Mouse (Mus musculus): ENCODE data around the gene Slc35e3.
"Not testable (repeated sequence)": the region's sequence is repeated elsewhere in the genome, so short reads cannot be mapped to it uniquely, and the experiment has no call there.

Gene Slc35e3

GRCm38 (mm10) chr10:117732184-117732583, 14.0 kb downstream of the Slc35e3 start:
- DNase-seq, result no peak

- DNase-seq, result peak; percentile 80 to 81
Measured at GRCm38 (mm10) chr10:117731244-117732101, 14.7 kb downstream of the Slc35e3 start.

GRCm38 (mm10) chr10:117730637-117731203, 15.4 kb downstream of the Slc35e3 start:
- DNase-seq, result no peak

GRCm38 (mm10) chr10:117730140-117730539, 16.0 kb downstream of the Slc35e3 start:
- DNase-seq, result no peak

GRCm38 (mm10) chr10:117729139-117729814, 16.9 kb downstream of the Slc35e3 start:
- peak; percentile 83 to 86 for DNase-seq

- no peak for DNase-seq
Measured at GRCm38 (mm10) chr10:117728574-117728973, 17.6 kb downstream of the Slc35e3 start.

- no peak for DNase-seq
Measured at GRCm38 (mm10) chr10:117727518-117728110, 18.6 kb downstream of the Slc35e3 start.

GRCm38 (mm10) chr10:117726888-117727385, 19.2 kb downstream of the Slc35e3 start:
- DNase-seq, result no peak

GRCm38 (mm10) chr10:117726350-117726749, 19.8 kb downstream of the Slc35e3 start:
- DNase-seq, result no peak

- no peak for DNase-seq
Measured at GRCm38 (mm10) chr10:117725671-117726070, 20.5 kb downstream of the Slc35e3 start.

GRCm38 (mm10) chr10:117724804-117725361, 21.3 kb downstream of the Slc35e3 start:
- no peak for DNase-seq

GRCm38 (mm10) chr10:117724136-117724718, 21.9 kb downstream of the Slc35e3 start:
- no peak for DNase-seq

- DNase-seq, result peak in 1 of 2 experiments; percentile 38
Measured at GRCm38 (mm10) chr10:117718161-117719119, 27.7 kb downstream of the Slc35e3 start.

GRCm38 (mm10) chr10:117717583-117717982, 28.6 kb downstream of the Slc35e3 start:
- peak; percentile 62 to 72 for DNase-seq

- DNase-seq, result no peak
Measured at GRCm38 (mm10) chr10:117716686-117717085, 29.5 kb downstream of the Slc35e3 start.

- DNase-seq, result not testable (repeated sequence)
Measured at GRCm38 (mm10) chr10:117715654-117716053, 30.5 kb downstream of the Slc35e3 start.

- DNase-seq, result no peak
Measured at GRCm38 (mm10) chr10:117714928-117715500, 31.2 kb downstream of the Slc35e3 start.

GRCm38 (mm10) chr10:117714048-117714545, 32.1 kb downstream of the Slc35e3 start:
- no peak for DNase-seq

GRCm38 (mm10) chr10:117713466-117713865, 32.7 kb downstream of the Slc35e3 start:
- DNase-seq, result no peak

- DNase-seq, result no peak
Measured at GRCm38 (mm10) chr10:117712871-117713270, 33.3 kb downstream of the Slc35e3 start.

Measured in lung, adult 18-20 months (tissue).